Mouse (Mus musculus): ENCODE results near the gene Hrc.
A peak's percentile ranks its signal among the peaks of the same experiment; 100 is the strongest.

Gene Hrc

DNA sequence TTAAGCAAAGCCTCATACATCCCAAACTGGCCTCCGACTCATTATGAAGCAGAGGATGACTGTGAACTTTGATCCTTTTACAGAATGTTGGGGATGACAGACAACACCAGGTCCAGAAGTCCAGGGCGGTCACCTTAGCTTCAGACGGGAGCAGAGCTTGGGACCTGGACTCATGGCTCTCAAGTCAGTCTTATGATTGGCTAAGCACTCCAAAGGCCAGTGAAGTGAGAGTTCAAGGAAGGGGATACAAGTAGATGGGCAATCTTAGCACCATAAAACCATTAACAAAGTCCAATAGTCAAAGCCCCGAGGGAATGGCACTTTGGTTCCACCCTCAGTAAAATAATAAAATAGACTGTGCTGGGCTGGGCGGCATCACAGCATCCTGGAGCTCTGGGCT lies 12.0 kb upstream of the Hrc start:
- Histone ChIP-seq H3K36me3 (ENCODE audit: insufficient read depth, low read length) (peaks cover 79% of the 10 kb centered on the region), H3K9me3 (ENCODE audit: low read length) (no peaks in the 10 kb centered on the region), H3K27me3 (ENCODE audit: insufficient read depth, low read length) (no peaks in the 10 kb centered on the region), H3K4me1 (replicated peaks; ENCODE audit: low read depth, low read length) (peaks cover 28% of the 10 kb centered on the region), H3K4me3 (replicated peaks; ENCODE audit: low read length) (no peak overlapping the region)
- TF ChIP-seq NANOG (IDR thresholded peaks at IDR 0.05; ENCODE audit: borderline replicate concordance, low read length) (no peak), POU5F1 (IDR thresholded peaks at IDR 0.05; ENCODE audit: borderline replicate concordance, low read length) (no peak), CTCF (conservative IDR thresholded peaks at IDR 0.05; ENCODE audit: low read length) (no peak)

DNA sequence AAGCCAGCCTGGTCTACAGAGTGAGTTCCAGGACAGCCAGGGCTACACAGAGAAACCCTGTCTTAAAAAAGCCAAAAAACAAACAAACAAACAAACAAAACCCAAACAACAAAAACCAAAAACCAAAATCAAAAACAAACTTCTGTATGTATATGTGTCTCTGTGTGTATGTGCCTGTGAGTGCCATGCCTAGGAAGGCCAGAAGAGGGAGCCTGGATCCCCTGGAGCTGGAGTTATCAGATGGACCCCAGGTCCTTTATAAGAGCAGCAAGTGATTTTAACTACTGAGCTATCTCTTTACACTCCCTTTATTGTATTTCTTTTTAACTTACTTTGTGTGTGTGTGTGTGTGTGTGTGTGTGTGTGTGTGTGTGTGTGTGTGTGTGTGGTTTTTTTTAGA lies 9.3 kb upstream of the Hrc start:
- no peak for TF ChIP-seq POU5F1 (IDR thresholded peaks at IDR 0.05; ENCODE audit: borderline replicate concordance, low read length)
- TF ChIP-seq CTCF (conservative IDR thresholded peaks at IDR 0.05; ENCODE audit: low read length) = peak; percentile 44
- TF ChIP-seq NANOG (IDR thresholded peaks at IDR 0.05; ENCODE audit: borderline replicate concordance, low read length) = no peak
- Histone ChIP-seq H3K4me1 (replicated peaks; ENCODE audit: low read depth, low read length) (peaks cover 20% of the 10 kb centered on the region), H3K9me3 (ENCODE audit: low read length) (no peaks in the 10 kb centered on the region), H3K36me3 (ENCODE audit: insufficient read depth, low read length) (peaks cover 66% of the 10 kb centered on the region), H3K4me3 (replicated peaks; ENCODE audit: low read length) (no peak overlapping the region), H3K27me3 (ENCODE audit: insufficient read depth, low read length) (no peaks in the 10 kb centered on the region)

DNA sequence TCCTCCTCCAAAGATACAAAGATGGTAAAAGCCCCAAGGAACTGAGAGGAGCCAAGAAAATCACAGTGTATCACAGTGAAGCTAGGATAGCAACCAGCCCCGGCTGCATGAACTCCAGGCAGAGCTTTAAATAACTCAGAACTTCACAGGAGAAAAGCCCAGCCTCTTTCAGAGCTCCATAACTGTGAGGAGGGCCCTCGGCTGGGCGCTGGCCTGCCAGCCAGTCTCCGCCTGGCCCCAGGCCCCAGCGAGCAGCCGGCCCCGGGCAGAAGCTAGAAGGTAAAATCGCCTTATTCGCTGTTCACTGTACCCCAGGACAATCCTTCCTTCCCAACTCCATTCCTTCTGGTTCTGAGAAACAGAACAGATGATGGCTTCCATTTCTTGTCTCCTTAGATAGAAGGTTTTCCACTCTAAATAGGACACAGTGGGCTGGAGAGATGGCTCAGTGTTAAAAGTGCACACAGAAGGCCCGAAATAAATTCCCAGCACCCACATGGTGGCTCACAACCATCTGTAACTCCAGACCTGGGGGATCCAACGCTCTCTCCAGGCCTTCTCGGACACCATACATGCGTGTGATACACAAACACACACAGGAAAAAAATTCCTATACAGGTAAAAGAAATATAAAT lies 6.1 kb upstream of the Hrc start:
- Histone ChIP-seq H3K27me3 (ENCODE audit: insufficient read depth, low read length) (no peaks in the 10 kb centered on the region), H3K4me1 (replicated peaks; ENCODE audit: low read depth, low read length) (peaks cover 40% of the 10 kb centered on the region), H3K36me3 (ENCODE audit: insufficient read depth, low read length) (peaks cover 45% of the 10 kb centered on the region), H3K4me3 (replicated peaks; ENCODE audit: low read length) (no peak overlapping the region), H3K9me3 (ENCODE audit: low read length) (no peaks in the 10 kb centered on the region)
- TF ChIP-seq CTCF (conservative IDR thresholded peaks at IDR 0.05; ENCODE audit: low read length) = no peak
- no peak for TF ChIP-seq POU5F1 (IDR thresholded peaks at IDR 0.05; ENCODE audit: borderline replicate concordance, low read length)
- no peak for TF ChIP-seq NANOG (IDR thresholded peaks at IDR 0.05; ENCODE audit: borderline replicate concordance, low read length)

DNA sequence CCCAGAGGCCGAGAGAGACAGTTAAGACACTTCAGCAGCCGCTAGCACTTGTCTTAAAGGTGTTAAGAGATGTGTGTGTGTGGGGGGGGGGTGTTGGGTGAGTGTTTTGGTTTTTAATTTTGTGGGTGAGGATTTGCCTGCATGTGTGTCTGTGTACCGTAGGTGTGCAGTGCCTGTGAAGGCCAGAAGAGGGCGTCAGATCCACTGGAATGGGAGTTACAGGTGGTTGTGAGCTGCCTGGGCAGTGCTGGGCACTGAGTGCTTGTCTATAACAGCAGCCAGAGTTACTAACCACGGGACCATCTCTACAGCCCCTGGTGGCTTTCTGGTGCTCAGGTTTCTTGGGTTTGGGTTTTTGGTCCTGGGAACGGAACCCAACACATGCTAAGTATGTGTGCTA lies 3.6 kb upstream of the Hrc start:
- peak; percentile 55 for TF ChIP-seq CTCF (conservative IDR thresholded peaks at IDR 0.05; ENCODE audit: low read length)
- TF ChIP-seq POU5F1 (IDR thresholded peaks at IDR 0.05; ENCODE audit: borderline replicate concordance, low read length) = no peak
- H3K4me1 ChIP-seq (replicated peaks; ENCODE audit: low read depth, low read length) = peaks cover 58% of the 10 kb centered on the region
- H3K4me3 ChIP-seq (replicated peaks; ENCODE audit: low read length) = no peak overlapping the region
- no peaks in the 10 kb centered on the region for H3K9me3 ChIP-seq (ENCODE audit: low read length)
- peaks cover 32% of the 10 kb centered on the region for H3K36me3 ChIP-seq (ENCODE audit: insufficient read depth, low read length)
- peaks cover under 1% of the 10 kb centered on the region; the same call in 1 of the 2 replicates for H3K27me3 ChIP-seq (ENCODE audit: insufficient read depth, low read length)

DNA sequence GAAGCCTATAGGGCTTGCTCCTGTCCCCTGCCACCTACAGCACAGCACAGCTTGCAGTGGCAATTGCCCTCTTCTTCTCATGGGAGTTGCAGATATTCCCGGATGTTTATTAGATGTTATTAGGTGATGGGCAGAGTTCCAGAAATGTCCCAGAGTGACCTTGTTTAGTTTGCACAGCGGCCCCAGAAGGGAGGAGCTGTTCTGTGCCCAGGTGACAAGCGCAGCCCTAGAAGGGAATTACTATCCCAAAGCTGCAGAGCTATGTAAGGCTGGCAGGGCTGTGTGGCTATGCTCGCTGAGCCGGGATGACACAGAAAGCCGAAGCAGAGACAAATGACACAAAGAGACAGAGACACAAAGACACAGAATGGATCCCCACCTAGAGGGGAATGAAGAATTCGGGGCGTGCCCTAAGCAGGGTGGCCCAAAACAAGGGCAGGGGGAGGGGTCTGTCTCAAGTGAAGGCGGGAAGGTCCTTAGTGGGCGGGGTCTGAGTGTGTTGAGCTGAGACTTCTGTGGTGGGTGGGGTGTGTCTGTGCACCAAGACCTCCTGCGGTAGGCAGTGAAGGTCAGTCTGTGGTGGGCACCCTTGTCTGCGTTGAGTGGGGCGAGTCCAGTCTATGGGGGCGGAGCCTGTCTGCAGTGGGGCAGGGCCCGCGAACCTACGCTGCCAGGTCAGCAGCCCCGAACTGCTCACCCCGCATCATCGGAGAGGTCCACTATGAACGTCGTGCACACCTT lies 2.2 kb upstream of the Hrc start:
- Histone ChIP-seq H3K4me1 (replicated peaks; ENCODE audit: low read depth, low read length) (peaks cover 54% of the 10 kb centered on the region), H3K27me3 (ENCODE audit: insufficient read depth, low read length) (peaks cover 3% of the 10 kb centered on the region; the same call in 1 of the 2 replicates), H3K36me3 (ENCODE audit: insufficient read depth, low read length) (peaks cover 20% of the 10 kb centered on the region), H3K4me3 (replicated peaks; ENCODE audit: low read length) (peak overlapping the region; percentile 90), H3K9me3 (ENCODE audit: low read length) (no peaks in the 10 kb centered on the region)
- no peak for TF ChIP-seq CTCF (conservative IDR thresholded peaks at IDR 0.05; ENCODE audit: low read length)
- TF ChIP-seq NANOG (IDR thresholded peaks at IDR 0.05; ENCODE audit: borderline replicate concordance, low read length) = no peak
- TF ChIP-seq POU5F1 (IDR thresholded peaks at IDR 0.05; ENCODE audit: borderline replicate concordance, low read length) = no peak

DNA sequence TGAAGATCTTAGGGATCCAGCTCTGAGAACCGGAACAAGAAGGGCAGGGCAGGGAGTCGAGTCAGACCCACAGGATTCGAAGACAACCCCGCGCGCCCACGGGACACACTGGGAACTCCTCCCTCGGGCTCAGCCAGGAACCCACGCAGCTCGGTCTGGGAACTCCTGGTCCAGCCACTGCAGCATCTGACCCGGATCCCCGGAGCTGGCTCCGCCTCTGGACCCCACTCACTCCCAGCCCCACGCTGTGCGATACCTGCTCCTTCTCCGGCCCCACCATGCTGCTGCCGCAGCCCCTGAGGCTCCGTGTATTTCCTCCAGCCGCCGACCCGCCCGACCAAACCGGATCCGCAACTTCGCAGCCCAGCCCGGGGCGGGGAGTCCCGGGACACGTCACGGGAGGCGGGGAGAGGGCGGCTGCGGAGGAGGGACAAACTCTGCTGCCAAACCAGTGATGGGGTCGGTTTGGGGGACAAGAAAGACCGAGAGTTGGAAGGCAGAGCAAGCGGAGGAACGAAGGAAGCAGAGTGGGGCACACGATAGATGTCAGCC lies 1.6 kb upstream of the Hrc start, which contains the start of gene Trpm4:
TSS of gene Trpm4 (minus strand) at position 350 of the 552 bp plus-strand sequence.
- Histone ChIP-seq H3K4me3 (replicated peaks; ENCODE audit: low read length) (peak within 1 kb of the TSS; percentile 90), H3K36me3 (ENCODE audit: insufficient read depth, low read length) (peaks cover 20% of the 10 kb centered on the region), H3K4me1 (replicated peaks; ENCODE audit: low read depth, low read length) (peaks cover 61% of the 10 kb centered on the region), H3K9me3 (ENCODE audit: low read length) (no peaks in the 10 kb centered on the region), H3K27me3 (ENCODE audit: insufficient read depth, low read length) (peaks cover 3% of the 10 kb centered on the region; the same call in 1 of the 2 replicates)
- TF ChIP-seq CTCF (conservative IDR thresholded peaks at IDR 0.05; ENCODE audit: low read length) (no peak), NANOG (IDR thresholded peaks at IDR 0.05; ENCODE audit: borderline replicate concordance, low read length) (no peak), POU5F1 (IDR thresholded peaks at IDR 0.05; ENCODE audit: borderline replicate concordance, low read length) (no peak)

DNA sequence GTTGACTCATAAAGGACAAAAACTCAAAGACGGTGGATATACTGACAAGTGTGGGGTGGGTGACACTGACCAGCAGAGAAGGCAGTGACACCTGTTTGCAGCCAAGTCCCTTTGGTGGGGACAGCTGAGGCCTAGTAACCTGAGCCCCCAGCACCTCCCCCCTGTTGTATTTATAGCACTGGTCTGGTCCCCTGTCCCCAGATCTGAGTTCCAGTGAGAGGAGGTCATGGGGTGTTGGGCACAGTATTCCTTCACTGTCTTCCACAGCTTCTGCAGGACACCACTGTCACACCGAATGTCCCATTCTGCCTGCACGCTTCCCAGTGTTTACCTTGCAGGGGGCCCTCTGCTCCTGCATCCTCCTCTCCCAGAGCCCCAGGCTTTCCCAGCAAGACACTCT lies 485 bp upstream of the Hrc start:
- H3K9me3 ChIP-seq (ENCODE audit: low read length) = peaks cover 8% of the 10 kb centered on the region; the same call in 1 of the 2 replicates
- peaks cover 13% of the 10 kb centered on the region for H3K36me3 ChIP-seq (ENCODE audit: insufficient read depth, low read length)
- H3K27me3 ChIP-seq (ENCODE audit: insufficient read depth, low read length) = peaks cover 3% of the 10 kb centered on the region; the same call in 1 of the 2 replicates
- TF ChIP-seq CTCF (conservative IDR thresholded peaks at IDR 0.05; ENCODE audit: low read length) (no peak), NANOG (IDR thresholded peaks at IDR 0.05; ENCODE audit: borderline replicate concordance, low read length) (no peak), POU5F1 (IDR thresholded peaks at IDR 0.05; ENCODE audit: borderline replicate concordance, low read length) (no peak)
- H3K4me3 ChIP-seq (replicated peaks; ENCODE audit: low read length) = no peak overlapping the region
- H3K4me1 ChIP-seq (replicated peaks; ENCODE audit: low read depth, low read length) = peaks cover 72% of the 10 kb centered on the region

DNA sequence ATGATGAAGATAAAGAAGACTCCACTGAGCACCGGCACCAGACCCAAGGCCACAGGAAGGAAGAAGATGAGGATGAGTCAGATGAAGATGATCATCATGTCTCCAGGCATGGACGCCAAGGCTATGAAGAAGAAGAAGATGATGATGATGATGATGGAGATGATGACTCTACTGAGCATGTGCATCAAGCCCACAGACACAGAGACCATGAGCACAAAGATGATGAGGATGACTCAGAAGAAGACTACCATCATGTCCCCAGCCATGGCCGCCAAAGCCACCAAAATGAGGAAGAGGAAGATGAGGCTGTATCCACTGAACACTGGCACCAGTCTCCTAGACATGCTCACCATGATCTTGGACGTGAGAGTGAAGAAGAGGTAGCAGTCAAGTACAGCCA lies 1.2 kb downstream of the Hrc start:
- H3K4me1 ChIP-seq (replicated peaks; ENCODE audit: low read depth, low read length) = peaks cover 80% of the 10 kb centered on the region
- TF ChIP-seq POU5F1 (IDR thresholded peaks at IDR 0.05; ENCODE audit: borderline replicate concordance, low read length) = no peak
- TF ChIP-seq CTCF (conservative IDR thresholded peaks at IDR 0.05; ENCODE audit: low read length) = no peak
- TF ChIP-seq NANOG (IDR thresholded peaks at IDR 0.05; ENCODE audit: borderline replicate concordance, low read length) = no peak

More for the DNA sequence above, 1.2 kb downstream of the Hrc start:
- no peak overlapping the region for H3K4me3 ChIP-seq (replicated peaks; ENCODE audit: low read length)
- H3K27me3 ChIP-seq (ENCODE audit: insufficient read depth, low read length) = peaks cover 3% of the 10 kb centered on the region; the same call in 1 of the 2 replicates
- peaks cover 9% of the 10 kb centered on the region; the same call in 1 of the 2 replicates for H3K36me3 ChIP-seq (ENCODE audit: insufficient read depth, low read length)
- H3K9me3 ChIP-seq (ENCODE audit: low read length) = peaks cover 8% of the 10 kb centered on the region; the same call in 1 of the 2 replicates

Data from E14TG2a.4 (cell line).